Mouse (Mus musculus): ENCODE results near the gene Txndc8. TPM values are rescaled to one million over a fixed set of nuclear protein-coding genes. Genes with fewer than 3 reads are reported as not detected.

Txndc8 gene
- not detected in 2 replicates for total RNA-seq (2014; rRNA removed)
- polyA plus RNA-seq (2015; fragmentation: Nextera tagmentation; extraction: Ambion mirVana) = not detected in 2 replicates

DNA sequence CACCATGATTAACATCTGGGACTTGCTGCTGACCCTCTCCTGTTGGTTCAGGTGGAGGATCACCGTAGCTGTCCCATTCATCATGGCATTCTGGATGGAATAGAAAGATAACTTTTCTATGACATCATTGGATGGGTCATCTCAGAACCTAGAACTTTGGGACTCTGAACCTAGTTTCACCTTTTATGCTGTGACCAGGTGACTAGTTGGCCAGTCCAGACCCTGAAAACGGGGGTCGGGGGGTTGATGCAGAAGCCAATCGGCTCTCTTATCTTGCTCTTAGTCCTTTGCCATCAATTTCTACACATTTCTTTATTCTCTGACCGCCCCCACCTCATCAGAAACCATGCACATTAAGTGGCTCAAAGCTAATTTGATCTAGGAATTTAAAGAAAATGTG is at the start of gene Txndc8:
Gene Txndc8, minus strand, starts transcription at position 101 of the 400 bp plus-strand sequence.
- H3K4me2 ChIP-seq (ENCODE audit: low read depth, low read length, poor library complexity, severe bottlenecking) = no peak within 1 kb of the TSS
- no peak within 1 kb of the TSS for H3K9ac ChIP-seq (replicated peaks; ENCODE audit: low read length, poor library complexity, severe bottlenecking)
- H3K27ac ChIP-seq (ENCODE audit: low read depth, low read length) = no peak within 1 kb of the TSS
- no peak within 1 kb of the TSS for H3K4me3 ChIP-seq (ENCODE audit: low read depth, low read length)
- WGBS = 93% methylated on average over 5 of the region's 5 CpGs
- no peak for DNase-seq (ENCODE audit: low spot score)
- TF ChIP-seq CTCF (IDR thresholded peaks at IDR 0.05) = no peak
- H3K9me3 ChIP-seq (ENCODE audit: low read length) = no peaks in the 10 kb centered on the region
- H3K4me1 ChIP-seq (ENCODE audit: insufficient read depth, low read length) = no peaks in the 10 kb centered on the region
- no peaks in the 10 kb centered on the region for H3K27me3 ChIP-seq (ENCODE audit: insufficient read depth, low read length)
- H3K36me3 ChIP-seq (ENCODE audit: insufficient read depth, low read length) = no peaks in the 10 kb centered on the region
- ATAC-seq (ENCODE audit: low FRiP score) = no peak

DNA sequence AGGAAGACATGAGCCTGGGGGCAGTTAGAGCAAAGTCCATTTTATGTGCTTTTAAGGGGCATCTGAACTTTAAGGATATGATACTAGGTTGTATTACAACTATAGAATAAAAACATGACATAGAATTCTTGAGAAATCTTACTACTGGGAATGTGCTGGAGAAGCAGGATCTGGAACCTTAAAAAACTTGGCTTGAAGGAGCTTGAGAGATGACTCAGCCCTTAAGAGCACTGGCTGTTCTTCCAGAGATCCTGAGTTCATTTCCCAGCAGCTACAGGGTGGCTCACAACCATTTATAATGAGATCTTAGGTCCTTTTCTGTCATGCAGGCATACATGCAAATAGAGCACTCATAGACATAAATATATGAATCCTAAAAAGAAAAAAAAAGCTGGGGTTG is 46.7 kb upstream of the Txndc8 start:
- ATAC-seq (ENCODE audit: low FRiP score) (no peak), DNase-seq (ENCODE audit: low spot score) (no peak)
- H3K9me3 ChIP-seq (ENCODE audit: low read length) = no peaks in the 10 kb centered on the region
- H3K36me3 ChIP-seq (ENCODE audit: insufficient read depth, low read length) = no peaks in the 10 kb centered on the region
- no peak overlapping the region for H3K4me3 ChIP-seq (ENCODE audit: low read depth, low read length)
- no peak overlapping the region for H3K4me2 ChIP-seq (ENCODE audit: low read depth, low read length, poor library complexity, severe bottlenecking)
- no peak for TF ChIP-seq CTCF (IDR thresholded peaks at IDR 0.05)
- no peak overlapping the region for H3K27ac ChIP-seq (ENCODE audit: low read depth, low read length)
- H3K9ac ChIP-seq (replicated peaks; ENCODE audit: low read length, poor library complexity, severe bottlenecking) = no peak overlapping the region
- no peaks in the 10 kb centered on the region for H3K27me3 ChIP-seq (ENCODE audit: insufficient read depth, low read length)
- H3K4me1 ChIP-seq (ENCODE audit: insufficient read depth, low read length) = peaks cover 4% of the 10 kb centered on the region; the same call in 1 of the 2 replicates

DNA sequence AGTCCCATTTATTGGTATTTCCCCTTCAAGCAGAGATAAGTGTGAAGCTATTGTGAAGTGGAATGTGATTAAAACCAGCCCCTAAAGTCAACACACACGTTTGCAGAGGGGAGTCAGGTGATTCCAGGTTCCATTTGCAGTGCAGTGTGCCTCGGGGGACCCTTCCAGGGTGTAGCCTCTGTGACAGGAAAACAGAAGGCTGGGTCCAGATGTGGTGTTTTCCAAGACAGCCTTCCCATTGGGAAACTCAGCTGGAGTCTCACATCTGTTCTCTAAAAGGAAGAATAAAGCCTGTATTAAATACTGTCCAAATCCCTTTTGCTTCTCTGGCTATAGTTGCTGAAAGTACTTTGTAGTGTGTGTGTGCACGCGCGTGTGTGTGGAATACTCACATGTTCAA is 45.5 kb upstream of the Txndc8 start:
- H3K27ac ChIP-seq (ENCODE audit: low read depth, low read length) = no peak overlapping the region
- H3K27me3 ChIP-seq (ENCODE audit: insufficient read depth, low read length) = no peaks in the 10 kb centered on the region
- H3K4me3 ChIP-seq (ENCODE audit: low read depth, low read length) = no peak overlapping the region
- WGBS = 69% methylated on average over 5 of the region's 5 CpGs
- H3K36me3 ChIP-seq (ENCODE audit: insufficient read depth, low read length) = no peaks in the 10 kb centered on the region
- H3K4me1 ChIP-seq (ENCODE audit: insufficient read depth, low read length) = peaks cover 6% of the 10 kb centered on the region; the same call in 1 of the 2 replicates
- H3K4me2 ChIP-seq (ENCODE audit: low read depth, low read length, poor library complexity, severe bottlenecking) = no peak overlapping the region
- DNase-seq (ENCODE audit: low spot score) (no peak), ATAC-seq (ENCODE audit: low FRiP score) (no peak)
- no peak for TF ChIP-seq CTCF (IDR thresholded peaks at IDR 0.05)
- no peaks in the 10 kb centered on the region for H3K9me3 ChIP-seq (ENCODE audit: low read length)
- H3K9ac ChIP-seq (replicated peaks; ENCODE audit: low read length, poor library complexity, severe bottlenecking) = no peak overlapping the region

DNA sequence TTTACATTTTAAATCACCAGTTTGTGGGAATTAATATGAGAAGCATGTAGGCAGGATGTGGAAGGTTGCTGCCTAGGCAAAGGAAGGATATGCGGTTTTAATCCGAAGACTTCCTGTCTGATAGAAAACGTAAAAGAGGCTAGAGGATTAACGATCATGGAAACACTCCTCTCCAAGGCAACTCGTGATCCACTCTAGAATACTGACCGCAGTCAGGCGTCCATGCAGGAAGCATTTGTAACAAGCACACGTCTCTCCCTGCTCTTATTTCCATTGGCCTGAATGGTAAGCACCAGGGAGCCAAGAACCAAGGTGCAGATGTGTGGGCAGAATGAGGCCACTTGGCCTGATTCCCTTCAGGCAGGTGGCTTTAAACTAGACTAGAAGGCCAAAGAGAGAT is 41.8 kb upstream of the Txndc8 start:
- WGBS = 34% methylated on average over 8 of the region's 8 CpGs
- no peak overlapping the region for H3K9ac ChIP-seq (replicated peaks; ENCODE audit: low read length, poor library complexity, severe bottlenecking)
- H3K27ac ChIP-seq (ENCODE audit: low read depth, low read length) = peak overlapping the region; percentile 48; the same call in 1 of the 2 replicates
- H3K4me1 ChIP-seq (ENCODE audit: insufficient read depth, low read length) = peaks cover 6% of the 10 kb centered on the region; the same call in 1 of the 2 replicates
- peak; percentile 15 for DNase-seq (ENCODE audit: low spot score)
- H3K4me2 ChIP-seq (ENCODE audit: low read depth, low read length, poor library complexity, severe bottlenecking) = no peak overlapping the region
- peak; percentile 87 for ATAC-seq (ENCODE audit: low FRiP score)
- H3K27me3 ChIP-seq (ENCODE audit: insufficient read depth, low read length) = no peaks in the 10 kb centered on the region
- no peak overlapping the region for H3K4me3 ChIP-seq (ENCODE audit: low read depth, low read length)
- no peaks in the 10 kb centered on the region for H3K36me3 ChIP-seq (ENCODE audit: insufficient read depth, low read length)
- no peaks in the 10 kb centered on the region for H3K9me3 ChIP-seq (ENCODE audit: low read length)
- TF ChIP-seq CTCF (IDR thresholded peaks at IDR 0.05) = no peak

DNA sequence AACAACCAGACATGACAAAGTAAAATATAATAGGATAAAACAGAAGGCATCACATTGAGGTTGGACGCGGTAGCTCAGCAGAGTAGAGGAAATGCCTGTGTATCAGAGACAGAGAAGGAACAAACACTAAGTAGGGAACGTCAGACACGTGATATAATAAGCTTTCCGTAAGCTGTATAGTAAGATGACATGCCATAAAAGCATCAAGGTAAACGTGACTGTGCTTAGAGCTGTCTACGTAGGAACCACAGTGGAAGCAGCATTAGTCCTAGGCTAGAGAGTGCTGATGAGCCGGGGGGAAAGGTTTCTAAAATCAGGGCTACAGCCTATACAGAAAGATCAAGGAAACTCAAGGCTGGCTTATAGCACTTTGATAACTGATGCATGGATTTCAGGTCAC is 41.4 kb upstream of the Txndc8 start:
- Histone ChIP-seq H3K4me3 (ENCODE audit: low read depth, low read length) (no peak overlapping the region), H3K27me3 (ENCODE audit: insufficient read depth, low read length) (no peaks in the 10 kb centered on the region), H3K4me1 (ENCODE audit: insufficient read depth, low read length) (peaks cover 6% of the 10 kb centered on the region; the same call in 1 of the 2 replicates), H3K27ac (ENCODE audit: low read depth, low read length) (no peak overlapping the region; the same call in 1 of the 2 replicates), H3K36me3 (ENCODE audit: insufficient read depth, low read length) (no peaks in the 10 kb centered on the region), H3K9me3 (ENCODE audit: low read length) (no peaks in the 10 kb centered on the region), H3K4me2 (ENCODE audit: low read depth, low read length, poor library complexity, severe bottlenecking) (no peak overlapping the region), H3K9ac (replicated peaks; ENCODE audit: low read length, poor library complexity, severe bottlenecking) (no peak overlapping the region)
- no peak for DNase-seq (ENCODE audit: low spot score)
- ATAC-seq (ENCODE audit: low FRiP score) = peak; percentile 53; the same call in 1 of the 2 replicates
- TF ChIP-seq CTCF (IDR thresholded peaks at IDR 0.05) = no peak
- WGBS = 56% methylated on average over 8 of the region's 8 CpGs

DNA sequence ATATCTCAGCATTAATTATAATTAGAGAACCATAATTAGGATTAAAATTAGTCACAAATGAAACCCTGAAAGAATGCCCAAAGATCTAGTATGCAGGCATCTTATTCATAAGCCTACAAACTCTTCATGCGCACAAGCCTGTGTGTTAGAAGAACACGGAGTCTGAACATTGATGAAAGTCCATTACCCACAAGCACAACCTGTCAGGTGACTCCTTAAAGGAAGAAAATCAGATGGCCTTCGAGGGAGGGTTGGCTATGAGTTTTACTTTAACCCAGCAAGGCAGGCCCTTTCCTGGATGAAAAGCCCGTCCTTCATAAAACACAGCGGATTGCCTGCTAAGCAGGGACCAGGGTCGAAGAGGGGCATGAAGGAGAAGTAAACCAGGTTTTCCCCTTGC is 35.9 kb upstream of the Txndc8 start:
- Histone ChIP-seq H3K4me1 (ENCODE audit: insufficient read depth, low read length) (no peaks in the 10 kb centered on the region), H3K27ac (ENCODE audit: low read depth, low read length) (no peak overlapping the region), H3K4me2 (ENCODE audit: low read depth, low read length, poor library complexity, severe bottlenecking) (no peak overlapping the region), H3K36me3 (ENCODE audit: insufficient read depth, low read length) (no peaks in the 10 kb centered on the region), H3K9ac (replicated peaks; ENCODE audit: low read length, poor library complexity, severe bottlenecking) (no peak overlapping the region), H3K27me3 (ENCODE audit: insufficient read depth, low read length) (no peaks in the 10 kb centered on the region), H3K4me3 (ENCODE audit: low read depth, low read length) (no peak overlapping the region), H3K9me3 (ENCODE audit: low read length) (no peaks in the 10 kb centered on the region)
- ATAC-seq (ENCODE audit: low FRiP score) (no peak), DNase-seq (ENCODE audit: low spot score) (no peak)
- TF ChIP-seq CTCF (IDR thresholded peaks at IDR 0.05) = no peak
- WGBS = 89% methylated on average over 6 of the region's 6 CpGs

Measured in midbrain, postnatal 0 days (tissue).